Mouse (Mus musculus): ENCODE measurements around the gene Olfr32.
"Not testable (repeated sequence)": the region's sequence is repeated elsewhere in the genome, so short reads cannot be mapped to it uniquely, and the experiment has no call there.

Olfr32 gene

GRCm38 (mm10) chr2:90142196-90142595 is at the start of gene Olfr32:
Olfr32 (minus strand) TSS chr2:90142296.
- no peak for DNase-seq (ENCODE audit: inconsistent ontology term)

GRCm38 (mm10) chr2:90187082-90187481 is 45.0 kb upstream of the Olfr32 start:
- not testable (repeated sequence) for DNase-seq (ENCODE audit: inconsistent ontology term)

- DNase-seq (ENCODE audit: inconsistent ontology term) = not testable (repeated sequence)
Measured at GRCm38 (mm10) chr2:90186082-90186481, 44.0 kb upstream of the Olfr32 start.

GRCm38 (mm10) chr2:90153916-90154315 is 11.8 kb upstream of the Olfr32 start:
- DNase-seq (ENCODE audit: inconsistent ontology term) = no peak

- no peak for DNase-seq (ENCODE audit: inconsistent ontology term)
Measured at GRCm38 (mm10) chr2:90152991-90153390, 10.9 kb upstream of the Olfr32 start, which contains the start of gene Olfr1270. Olfr1270 (minus strand) TSS chr2:90153091.

- no peak for DNase-seq (ENCODE audit: inconsistent ontology term)
Measured at GRCm38 (mm10) chr2:90121312-90121711, 20.8 kb downstream of the Olfr32 start, which contains the start of gene Olfr1269. Olfr1269 (minus strand) TSS chr2:90121412.
